Mouse (Mus musculus): ENCODE results near the gene Jph4.

- TF ChIP-seq CTCF (IDR thresholded peaks at IDR 0.05; ENCODE audit: extremely low read depth, insufficient read depth, insufficient read length, insufficient replicate concordance) (no peak), POLR2A (IDR thresholded peaks at IDR 0.05; ENCODE audit: low read depth, low read length) (no peak)
Observed at GRCm38 (mm10) chr14:55085324-55086008, 31.3 kb downstream of the Jph4 start.

Measured in spleen, adult 2 months (tissue).